Mouse (Mus musculus) intestine, embryonic 15.5 days (tissue): ENCODE results near the gene Nebl. TPM values are rescaled to one million over a fixed set of nuclear protein-coding genes. Genes with fewer than 3 reads are reported as not detected.

Source experiments
- ATAC-seq: fragments of 200-750 bp; cut with Nextera tagmentation; 2 replicates; pipeline ENCODE4 v1.8.0; 2017; ENCODE audit warnings: moderate TSS enrichment, moderate library complexity
- H3K27ac ChIP-seq: fragments of 300-500 bp; sonication (generic); 2 replicates; pipeline ENCODE4 v1.5.1; 2015; ENCODE audit warnings: mild to moderate bottlenecking, inconsistent platforms
- H3K27me3 ChIP-seq: fragments of 300-500 bp; sonication (generic); replicated peaks from 2 replicates; pipeline ENCODE4 v1.6.1; 2015; ENCODE audit warnings: inconsistent platforms
- H3K36me3 ChIP-seq: fragments of 300-500 bp; sonication (generic); 2 replicates; pipeline ENCODE4 v1.6.1; 2015; ENCODE audit warnings: inconsistent platforms
- H3K4me1 ChIP-seq: fragments of 300-500 bp; sonication (generic); replicated peaks from 2 replicates; pipeline ENCODE4 v1.6.1; 2015; ENCODE audit warnings: inconsistent platforms
- H3K4me2 ChIP-seq: fragments of 300-500 bp; sonication (generic); replicated peaks from 2 replicates; pipeline ENCODE4 v1.6.1; 2015; ENCODE audit warnings: mild to moderate bottlenecking, inconsistent platforms
- H3K4me3 ChIP-seq: fragments of 300-500 bp; sonication (generic); replicated peaks from 2 replicates; pipeline ENCODE4 v1.5.1; 2015; ENCODE audit warnings: inconsistent platforms
- H3K9ac ChIP-seq: fragments of 300-500 bp; sonication (generic); 2 replicates; pipeline ENCODE4 v1.6.1; 2015; ENCODE audit warnings: inconsistent platforms
- H3K9me3 ChIP-seq: fragments of 300-500 bp; sonication (generic); 2 replicates; pipeline ENCODE4 v1.6.1; 2016; ENCODE audit warnings: inconsistent platforms
- WGBS: fragments of 180-500 bp; shearing (Covaris S2); methylation state at CpG from one replicate; pipeline ENCODE4 v1.1.7; 2015; 5-methylcytosine and 5-hydroxymethylcytosine counted together
- polyA plus RNA-seq: library from polyadenylated mRNA; unstranded; fragments of >200 nt; fragmentation: Nextera tagmentation; extraction: Ambion mirVana; gene quantifications from 2 replicates; pipeline ENCODE4 v1.2.1, GENCODE M21; 2015

The Nebl gene
- polyA plus RNA-seq, 1 experiment from 2014 or later, result 0.43 TPM

- Histone ChIP-seq H3K36me3 (no peaks in the 10 kb centered on the region), H3K4me1 (no peaks in the 10 kb centered on the region), H3K9me3 (no peaks in the 10 kb centered on the region), H3K4me2 (no peak overlapping the region), H3K4me3 (no peak overlapping the region), H3K9ac (no peak overlapping the region), H3K27ac (no peak overlapping the region), H3K27me3 (no peaks in the 10 kb centered on the region)
- ATAC-seq, result no peak
- 58% methylated on average over 3 of the region's 3 CpGs for WGBS
Measured at GRCm38 (mm10) chr2:17649728-17650127, 81.5 kb downstream of the Nebl start.

DNA sequence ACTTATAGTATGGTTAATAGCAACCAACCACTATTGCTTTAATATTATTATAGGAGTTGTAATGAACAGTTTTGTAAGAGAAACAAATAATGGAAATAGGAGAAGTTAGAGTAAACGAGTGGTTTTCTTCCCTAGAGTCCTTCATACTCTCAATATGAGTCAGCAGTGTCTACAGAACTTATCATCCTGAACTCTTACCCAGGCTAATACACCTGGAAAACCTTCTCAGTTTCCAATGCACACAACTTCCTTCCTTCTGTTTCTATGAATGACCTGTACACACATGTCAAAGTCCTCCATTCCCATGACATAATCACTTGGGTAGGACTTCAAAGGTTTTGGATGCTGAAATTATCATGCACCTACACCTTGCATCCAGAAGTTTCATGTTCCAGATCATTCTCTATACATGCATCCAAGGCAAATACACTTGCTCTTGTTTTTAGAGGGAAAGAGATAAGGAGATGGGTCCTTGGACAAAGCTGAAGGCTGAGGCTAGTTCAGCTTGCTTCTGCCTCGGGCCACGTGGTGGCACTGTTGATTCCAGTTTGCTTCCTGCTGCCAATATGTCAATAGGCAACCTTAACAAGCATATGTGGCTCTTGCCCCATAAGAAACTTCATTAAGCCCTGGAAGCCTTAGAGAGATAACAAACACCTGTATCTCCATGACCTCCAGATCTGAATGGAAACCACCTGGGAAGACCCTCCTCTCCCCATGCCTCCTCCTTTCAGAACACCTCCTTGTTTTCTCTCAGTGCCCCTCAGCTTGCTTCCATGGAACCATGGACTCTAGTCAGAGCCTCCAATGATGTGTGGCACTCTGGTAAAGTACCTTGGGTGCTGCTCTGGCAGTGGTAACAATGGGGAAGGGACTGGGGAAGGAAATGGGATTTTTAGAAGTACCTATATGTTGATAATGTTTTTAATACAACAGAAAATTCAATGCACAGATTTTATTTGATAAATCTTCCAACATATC, 86.7 kb downstream of the Nebl start:
- ATAC-seq, result peak; percentile 74; the same call in 1 of the 2 replicates
- no peak overlapping the region for H3K4me3 ChIP-seq

DNA sequence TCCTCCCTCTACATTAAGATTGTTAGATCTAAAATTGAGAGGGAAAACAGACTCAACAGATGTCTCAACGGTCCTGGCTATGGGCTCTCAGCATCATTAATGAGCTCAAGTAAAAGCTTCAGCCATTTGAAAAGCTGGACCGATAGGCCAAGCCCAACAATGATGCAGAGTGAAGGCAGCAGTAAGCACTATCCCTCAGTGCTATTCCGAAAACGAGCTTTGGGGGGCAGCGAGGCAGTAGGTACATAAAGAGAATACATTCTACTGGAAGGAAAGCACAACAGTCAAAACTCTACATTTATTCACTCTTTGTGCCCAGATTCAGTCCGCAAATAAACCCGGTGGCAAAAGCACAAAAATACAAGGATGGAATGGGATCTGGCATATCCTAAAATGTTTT, 87.4 kb downstream of the Nebl start:
- Histone ChIP-seq H3K4me3 (no peak overlapping the region), H3K36me3 (no peaks in the 10 kb centered on the region), H3K9ac (no peak overlapping the region), H3K4me1 (no peaks in the 10 kb centered on the region), H3K27ac (no peak overlapping the region), H3K9me3 (no peaks in the 10 kb centered on the region), H3K27me3 (no peaks in the 10 kb centered on the region), H3K4me2 (no peak overlapping the region)
- 55% methylated on average over 7 of the region's 7 CpGs for WGBS
- no peak for ATAC-seq

More for the DNA sequence above, 86.7 kb downstream of the Nebl start:
- H3K4me2 ChIP-seq, result no peak overlapping the region
- H3K36me3 ChIP-seq, result no peaks in the 10 kb centered on the region
- H3K27me3 ChIP-seq, result no peaks in the 10 kb centered on the region
- H3K4me1 ChIP-seq, result no peaks in the 10 kb centered on the region
- no peak overlapping the region for H3K27ac ChIP-seq
- 28% methylated on average over 3 of the region's 3 CpGs for WGBS
- no peak overlapping the region for H3K9ac ChIP-seq
- H3K9me3 ChIP-seq, result no peaks in the 10 kb centered on the region

GRCm38 (mm10) chr2:17642770-17643169, 88.5 kb downstream of the Nebl start:
- no peaks in the 10 kb centered on the region for H3K27me3 ChIP-seq
- 79% methylated on average over 7 of the region's 7 CpGs for WGBS
- no peak for ATAC-seq
- H3K36me3 ChIP-seq, result no peaks in the 10 kb centered on the region
- H3K9ac ChIP-seq, result no peak overlapping the region
- no peak overlapping the region for H3K4me2 ChIP-seq
- no peak overlapping the region for H3K27ac ChIP-seq
- H3K4me1 ChIP-seq, result no peaks in the 10 kb centered on the region
- H3K4me3 ChIP-seq, result no peak overlapping the region
- no peaks in the 10 kb centered on the region for H3K9me3 ChIP-seq

- Histone ChIP-seq H3K9ac (no peak overlapping the region), H3K4me3 (no peak overlapping the region), H3K27ac (no peak overlapping the region), H3K27me3 (no peaks in the 10 kb centered on the region), H3K4me1 (no peaks in the 10 kb centered on the region), H3K36me3 (no peaks in the 10 kb centered on the region), H3K4me2 (no peak overlapping the region), H3K9me3 (no peaks in the 10 kb centered on the region)
- WGBS, result 97% methylated on average over 4 of the region's 4 CpGs
- no peak for ATAC-seq
Measured at GRCm38 (mm10) chr2:17640861-17641260, 90.4 kb downstream of the Nebl start.

DNA sequence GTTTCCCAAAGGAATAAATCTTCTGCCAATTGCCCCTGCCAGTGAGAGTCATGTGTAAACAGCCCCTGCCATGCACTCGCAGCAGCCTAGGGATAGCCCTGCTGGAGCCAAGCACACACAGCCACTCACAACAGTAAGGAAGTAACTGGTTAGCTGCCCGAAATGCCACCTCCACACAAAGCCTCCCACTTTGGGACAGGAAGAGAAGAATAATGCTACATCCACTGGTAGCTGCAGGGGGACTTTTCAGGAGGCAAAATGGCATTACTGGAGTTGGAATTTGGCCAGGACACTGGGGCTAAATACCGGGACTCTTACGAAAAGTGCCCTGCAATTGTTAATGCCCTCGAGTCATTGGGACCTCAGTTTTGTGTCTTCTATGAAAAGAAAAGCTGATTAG, 92.6 kb downstream of the Nebl start:
- H3K27me3 ChIP-seq, result no peaks in the 10 kb centered on the region
- H3K4me1 ChIP-seq, result no peaks in the 10 kb centered on the region
- no peaks in the 10 kb centered on the region for H3K36me3 ChIP-seq
- H3K27ac ChIP-seq, result no peak overlapping the region
- H3K9ac ChIP-seq, result no peak overlapping the region
- H3K4me2 ChIP-seq, result no peak overlapping the region
- no peak for ATAC-seq
- 58% methylated on average over 5 of the region's 5 CpGs for WGBS
- no peaks in the 10 kb centered on the region for H3K9me3 ChIP-seq
- no peak overlapping the region for H3K4me3 ChIP-seq

DNA sequence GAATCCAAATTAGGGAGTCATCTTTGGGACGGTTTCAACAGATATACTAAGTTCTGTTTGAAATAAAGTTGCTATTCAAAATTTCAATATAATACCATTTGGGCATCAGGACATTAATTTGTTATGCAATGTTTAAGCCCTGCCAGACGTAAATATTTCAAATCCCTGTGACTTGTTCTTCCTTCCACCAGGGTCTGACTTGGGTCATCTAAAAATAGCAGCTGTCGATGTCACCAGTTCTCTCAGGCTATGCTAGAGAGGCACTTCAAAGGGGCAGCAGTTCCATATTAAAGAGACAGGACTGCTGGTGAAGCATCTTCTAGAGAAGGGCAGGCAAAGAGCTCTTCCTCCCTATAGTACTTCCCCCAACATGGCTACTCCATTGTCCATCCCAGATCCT, 107.3 kb downstream of the Nebl start:
- 47% methylated on average over 3 of the region's 3 CpGs for WGBS
- Histone ChIP-seq H3K4me3 (no peak overlapping the region), H3K9me3 (no peaks in the 10 kb centered on the region), H3K4me1 (no peaks in the 10 kb centered on the region), H3K4me2 (no peak overlapping the region), H3K36me3 (no peaks in the 10 kb centered on the region), H3K9ac (no peak overlapping the region), H3K27me3 (no peaks in the 10 kb centered on the region), H3K27ac (no peak overlapping the region)
- ATAC-seq, result no peak

DNA sequence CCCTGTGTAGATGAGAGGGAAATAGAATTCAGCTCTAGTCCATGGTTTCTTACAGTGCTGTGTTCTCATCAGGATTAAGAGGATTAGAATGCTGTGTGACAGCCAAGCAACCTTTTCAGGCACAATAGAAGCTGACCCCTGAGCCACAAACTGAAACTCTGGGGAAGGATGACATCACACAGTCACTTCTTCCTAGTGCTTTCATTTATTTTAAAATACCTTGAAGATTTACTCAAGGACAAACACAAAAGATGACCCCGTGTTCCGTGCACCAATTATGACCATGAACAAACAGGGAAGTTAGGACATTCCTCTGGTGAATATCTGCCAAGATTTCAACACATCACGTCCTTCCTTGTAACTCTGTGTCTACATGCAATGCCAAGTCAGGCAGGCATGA, 121.0 kb downstream of the Nebl start:
- Histone ChIP-seq H3K4me3 (no peak overlapping the region), H3K9ac (no peak overlapping the region), H3K4me2 (no peak overlapping the region), H3K27ac (no peak overlapping the region), H3K27me3 (no peaks in the 10 kb centered on the region), H3K4me1 (no peaks in the 10 kb centered on the region), H3K36me3 (no peaks in the 10 kb centered on the region), H3K9me3 (no peaks in the 10 kb centered on the region)
- ATAC-seq, result no peak
- WGBS, result 50% methylated on average over 3 of the region's 3 CpGs

DNA sequence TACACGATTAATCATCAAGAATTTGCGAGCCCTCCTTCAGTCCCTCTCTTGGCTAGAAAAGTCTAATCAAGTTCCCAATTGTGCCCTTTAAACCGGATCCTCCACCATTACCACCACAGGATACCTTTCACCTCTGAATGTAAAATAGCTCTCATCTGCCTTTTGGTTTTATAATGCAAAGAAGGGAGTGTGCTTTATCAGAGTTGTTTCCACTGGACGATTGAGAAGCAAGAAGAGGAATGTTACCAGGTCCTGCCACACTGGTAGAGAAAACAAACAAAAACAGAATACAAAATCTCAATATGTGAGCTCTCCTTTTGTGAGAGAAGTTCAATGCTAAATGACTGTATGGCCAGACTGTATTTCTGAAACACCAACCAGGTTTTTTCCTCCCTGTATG, 127.7 kb downstream of the Nebl start:
- no peak for ATAC-seq
- H3K27ac ChIP-seq, result no peak overlapping the region
- no peak overlapping the region for H3K4me3 ChIP-seq
- no peaks in the 10 kb centered on the region for H3K4me1 ChIP-seq
- H3K4me2 ChIP-seq, result no peak overlapping the region
- H3K9me3 ChIP-seq, result no peaks in the 10 kb centered on the region
- 59% methylated on average over 4 of the region's 4 CpGs for WGBS
- H3K27me3 ChIP-seq, result no peaks in the 10 kb centered on the region
- H3K9ac ChIP-seq, result no peak overlapping the region
- no peaks in the 10 kb centered on the region for H3K36me3 ChIP-seq

GRCm38 (mm10) chr2:17600652-17601051, 130.6 kb downstream of the Nebl start:
- no peak overlapping the region for H3K4me3 ChIP-seq
- 87% methylated on average over 2 of the region's 2 CpGs for WGBS
- H3K36me3 ChIP-seq, result no peaks in the 10 kb centered on the region
- no peak overlapping the region for H3K4me2 ChIP-seq
- no peaks in the 10 kb centered on the region for H3K4me1 ChIP-seq
- H3K9me3 ChIP-seq, result no peaks in the 10 kb centered on the region
- ATAC-seq, result no peak
- no peak overlapping the region for H3K9ac ChIP-seq
- no peak overlapping the region for H3K27ac ChIP-seq
- no peaks in the 10 kb centered on the region for H3K27me3 ChIP-seq

- Histone ChIP-seq H3K4me1 (no peaks in the 10 kb centered on the region), H3K27me3 (no peaks in the 10 kb centered on the region), H3K4me2 (no peak overlapping the region), H3K4me3 (no peak overlapping the region), H3K9me3 (no peaks in the 10 kb centered on the region), H3K9ac (no peak overlapping the region), H3K36me3 (no peaks in the 10 kb centered on the region), H3K27ac (no peak overlapping the region)
- ATAC-seq, result no peak
- WGBS, result 67% methylated on average over 4 of the region's 4 CpGs
Measured at GRCm38 (mm10) chr2:17599860-17600259, 131.4 kb downstream of the Nebl start.

DNA sequence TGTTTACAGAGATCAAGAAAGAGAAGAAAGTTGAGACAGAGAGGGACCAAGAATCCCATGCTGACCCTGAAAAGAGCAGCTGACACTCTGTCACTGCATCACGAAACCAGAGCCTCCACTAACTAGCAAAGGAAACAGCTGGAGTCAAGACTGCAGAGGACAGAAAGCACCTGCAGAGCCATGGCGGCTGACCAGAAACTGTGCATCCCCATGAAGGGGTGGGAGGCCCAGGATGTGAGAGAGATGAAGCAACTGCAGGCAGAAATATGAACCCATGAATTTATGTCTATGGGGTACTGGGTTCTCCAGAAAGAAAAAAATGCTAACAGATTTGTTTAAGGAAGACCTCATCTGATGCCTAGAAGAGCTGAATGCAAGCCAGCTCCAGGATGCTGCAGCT, 133.3 kb downstream of the Nebl start:
- no peak for ATAC-seq
- Histone ChIP-seq H3K4me1 (no peaks in the 10 kb centered on the region), H3K36me3 (no peaks in the 10 kb centered on the region), H3K9ac (no peak overlapping the region), H3K27ac (no peak overlapping the region), H3K4me2 (no peak overlapping the region), H3K9me3 (no peaks in the 10 kb centered on the region), H3K27me3 (no peaks in the 10 kb centered on the region), H3K4me3 (no peak overlapping the region)
- WGBS, result 36% methylated on average over 2 of the region's 2 CpGs

DNA sequence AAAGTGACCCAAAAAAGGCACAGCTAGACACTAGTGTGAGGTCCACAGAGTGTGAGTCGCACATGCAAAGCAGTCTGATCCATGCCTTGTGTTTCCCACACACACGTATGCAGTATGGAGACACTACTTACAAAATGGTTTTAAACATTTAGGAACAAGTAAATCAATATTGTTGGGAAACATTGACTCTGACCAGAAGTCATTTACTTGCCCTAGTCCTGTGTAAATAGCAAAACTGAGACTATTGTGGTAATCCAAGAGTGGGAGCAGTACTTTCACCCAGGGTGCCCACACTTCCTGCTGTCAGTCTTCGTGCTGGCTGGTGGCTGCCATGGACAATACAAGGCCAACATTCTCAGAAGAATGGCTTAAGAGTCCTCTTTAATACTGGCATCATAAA, 141.6 kb downstream of the Nebl start:
- Histone ChIP-seq H3K27ac (no peak overlapping the region), H3K4me3 (no peak overlapping the region), H3K4me1 (no peaks in the 10 kb centered on the region), H3K36me3 (no peaks in the 10 kb centered on the region), H3K27me3 (no peaks in the 10 kb centered on the region), H3K9me3 (no peaks in the 10 kb centered on the region), H3K9ac (no peak overlapping the region), H3K4me2 (no peak overlapping the region)
- no peak for ATAC-seq
- 91% methylated on average over 3 of the region's 3 CpGs for WGBS
